ENCODE assay signal across 9 mouse cellular contexts in genomic region chr19:7558675-7559074, GRCm38 (mm10). TPM values are rescaled to one million over a fixed set of nuclear protein-coding genes. Genes with fewer than 3 reads are reported as not detected.
DNase-seq lines count a peak whose midpoint lies in the region; ATAC-seq and TF ChIP-seq lines count a peak whose summit lies in the region.
"Had no signal": no experiment of that assay in that cellular context is flagged by ENCODE, and none has a peak within 500 bp of the region (broad histone marks: within the 10 kb centered on the region; RNA-seq: fewer than 3 reads in every experiment).

No protein-coding gene starts in this region.

- no peak for TF ChIP-seq CTCF in small intestine, adult 2 months (IDR thresholded peaks at IDR 0.05; ENCODE audit: extremely low read depth, insufficient read length, insufficient replicate concordance, low read depth, low read length)

- TF ChIP-seq POLR2A in small intestine, adult 2 months (IDR thresholded peaks at IDR 0.05; ENCODE audit: low read depth, low read length), result no peak

- H3K9ac ChIP-seq in kidney, embryonic 16.5 days (replicated peaks; ENCODE audit: low read length), result no peak overlapping the region

- no peak overlapping the region for H3K27ac ChIP-seq in heart, embryonic 10.5 days
- peak overlapping the region; percentile 71 for H3K27ac ChIP-seq in small intestine, adult 2 months (ENCODE audit: insufficient read depth, low read depth, low read length)
- no peak overlapping the region for H3K27ac ChIP-seq in kidney, embryonic 16.5 days (ENCODE audit: low read length)

- H3K4me1 ChIP-seq in heart, embryonic 10.5 days, result peaks cover 16% of the 10 kb centered on the region
- peaks cover 71% of the 10 kb centered on the region for H3K4me1 ChIP-seq in megakaryocyte, embryonic 14.5 days
- H3K4me1 ChIP-seq in small intestine, adult 2 months (ENCODE audit: control insufficient read depth, insufficient read depth, insufficient read length, low read length), result peaks cover 23% of the 10 kb centered on the region
- peaks cover 5% of the 10 kb centered on the region; the same call in 1 of the 2 replicates for H3K4me1 ChIP-seq in kidney, embryonic 16.5 days (ENCODE audit: insufficient read depth, low read length)

- peak overlapping the region; percentile 76 for H3K4me3 ChIP-seq in heart, embryonic 10.5 days
- H3K4me3 ChIP-seq in megakaryocyte, embryonic 14.5 days (replicated peaks), result peak overlapping the region; percentile 98
- peak overlapping the region; percentile 77 for H3K4me3 ChIP-seq in small intestine, adult 2 months (ENCODE audit: low read depth, low read length)
- H3K4me3 ChIP-seq in kidney, embryonic 16.5 days (ENCODE audit: low read length), result no peak overlapping the region

- no peak for DNase-seq in heart, embryonic 10.5 days (ENCODE audit: low spot score)
- no peak for DNase-seq in heart, postnatal 4 days
- peak; percentile 81 for DNase-seq in induced T-regulatory cell, adult 2 months (ENCODE audit: low read depth)
- DNase-seq in right cerebral cortex, postnatal 25 days, result no peak
- DNase-seq: kidney, postnatal 25 days had no signal

- H3K4me2 ChIP-seq in kidney, embryonic 16.5 days (replicated peaks; ENCODE audit: low read depth, low read length), result no peak overlapping the region

- no peak for ATAC-seq in megakaryocyte, adult 5-6 weeks (ENCODE audit: poor library complexity, severe bottlenecking)
- ATAC-seq in kidney, embryonic 16.5 days (ENCODE audit: low FRiP score, low TSS enrichment), result no peak

- H3K36me3 ChIP-seq in heart, embryonic 10.5 days, result peaks cover 4% of the 10 kb centered on the region; the same call in 1 of the 2 replicates
- peaks cover 44% of the 10 kb centered on the region for H3K36me3 ChIP-seq in megakaryocyte, embryonic 14.5 days (replicated peaks; ENCODE audit: low read length)
- H3K36me3 ChIP-seq in small intestine, adult 2 months (ENCODE audit: control insufficient read depth, insufficient read depth, low read length), result no peaks in the 10 kb centered on the region
- no peaks in the 10 kb centered on the region for H3K36me3 ChIP-seq in kidney, embryonic 16.5 days (ENCODE audit: insufficient read depth, low read length)

- H3K27me3 ChIP-seq in heart, embryonic 10.5 days (ENCODE audit: insufficient read depth, poor library complexity, severe bottlenecking), result no peaks in the 10 kb centered on the region
- H3K27me3 ChIP-seq in megakaryocyte, embryonic 14.5 days (replicated peaks), result no peaks in the 10 kb centered on the region
- H3K27me3 ChIP-seq in small intestine, adult 2 months (ENCODE audit: control insufficient read depth, insufficient read depth, low read length), result no peaks in the 10 kb centered on the region
- no peaks in the 10 kb centered on the region for H3K27me3 ChIP-seq in kidney, embryonic 16.5 days (ENCODE audit: insufficient read depth, low read length)

- 77% methylated on average over 4 of the region's 4 CpGs for WGBS in heart, embryonic 10.5 days
- 28% methylated on average over 4 of the region's 4 CpGs for WGBS in small intestine, adult 2 months
- WGBS in kidney, embryonic 16.5 days, result 69% methylated on average over 4 of the region's 4 CpGs

- no peaks in the 10 kb centered on the region for H3K9me3 ChIP-seq in heart, embryonic 10.5 days
- no peaks in the 10 kb centered on the region for H3K9me3 ChIP-seq in megakaryocyte, embryonic 14.5 days
- H3K9me3 ChIP-seq in kidney, embryonic 16.5 days (ENCODE audit: low read length), result no peaks in the 10 kb centered on the region

RNA-seq across cellular contexts. Expression of gene Pla2g16, which starts 1.4 kb away (rescaled TPM):
- 15.9 and 30.8 TPM in 2 replicates for polyA plus RNA-seq in heart, embryonic 10.5 days (2016; fragmentation: Nextera tagmentation; extraction: Ambion mirVana)
- total RNA-seq in heart, postnatal 4 days (2021), result 10 to 100 TPM; 81.0 to 81.1 TPM
- 2.8 and 11.1 TPM in 2 replicates for polyA plus RNA-seq in megakaryocyte, embryonic 14.5 days (2012; ENCODE audit: insufficient read depth, low replicate concordance)
- 4.7 and 4.9 TPM in 2 replicates for total RNA-seq in megakaryocyte, adult 5-6 weeks (2015)
- total RNA-seq in megakaryocyte, adult 5-6 weeks (2017), result 4.8 and 5.1 TPM in 2 replicates
- polyA plus RNA-seq in small intestine, adult 2 months (2012; rRNA removed), result 15.7 and 23.1 TPM in 2 replicates
- polyA plus RNA-seq in kidney, embryonic 16.5 days (2015; fragmentation: Nextera tagmentation; extraction: Ambion mirVana), result 10.5 and 10.8 TPM in 2 replicates

RNA-seq across cellular contexts. Expression of gene Lgals12, which starts 48.3 kb away (rescaled TPM):
- polyA plus RNA-seq in heart, embryonic 10.5 days (2016; fragmentation: Nextera tagmentation; extraction: Ambion mirVana), result 0.06 TPM in 1 of 2 replicates, not detected in the other
- under 1 TPM; 0.36 to 0.41 TPM for total RNA-seq in heart, postnatal 4 days (2021)
- not detected in 2 replicates for polyA plus RNA-seq in megakaryocyte, embryonic 14.5 days (2012; ENCODE audit: insufficient read depth, low replicate concordance)
- total RNA-seq in megakaryocyte, adult 5-6 weeks (2015), result not detected in 2 replicates
- not detected in 2 replicates for total RNA-seq in megakaryocyte, adult 5-6 weeks (2017)
- 1.2 and 2.9 TPM in 2 replicates for polyA plus RNA-seq in small intestine, adult 2 months (2012; rRNA removed)
- 1.6 and 2.3 TPM in 2 replicates for polyA plus RNA-seq in kidney, embryonic 16.5 days (2015; fragmentation: Nextera tagmentation; extraction: Ambion mirVana)

RNA-seq across cellular contexts. Expression of gene Hrasls5, which starts 53.7 kb away (rescaled TPM):
- polyA plus RNA-seq in heart, embryonic 10.5 days (2016; fragmentation: Nextera tagmentation; extraction: Ambion mirVana), result not detected in 2 replicates
- not detected for total RNA-seq in heart, postnatal 4 days (2021)
- polyA plus RNA-seq in megakaryocyte, embryonic 14.5 days (2012; ENCODE audit: insufficient read depth, low replicate concordance), result 0.26 TPM in 1 of 2 replicates, not detected in the other
- total RNA-seq in megakaryocyte, adult 5-6 weeks (2015), result not detected in 2 replicates
- not detected in 2 replicates for total RNA-seq in megakaryocyte, adult 5-6 weeks (2017)
- not detected in 2 replicates for polyA plus RNA-seq in small intestine, adult 2 months (2012; rRNA removed)
- polyA plus RNA-seq in kidney, embryonic 16.5 days (2015; fragmentation: Nextera tagmentation; extraction: Ambion mirVana), result 0.41 TPM in 1 of 2 replicates, not detected in the other
